Mouse (Mus musculus) myocyte (in vitro differentiated cells): Measurements from ENCODE around the gene Scamp1.

Experiments used
- E2F4 ChIP-seq: IDR thresholded peaks from one replicate; pipeline ENCODE4 v1.6.1; 2011; ENCODE audit warnings: mild to moderate bottlenecking, control low read depth, moderate library complexity; ENCODE audit not compliant: insufficient read depth
- MAX ChIP-seq: IDR thresholded peaks from one replicate; pipeline ENCODE4 v1.6.1; 2011; ENCODE audit warnings: low read depth, mild to moderate bottlenecking, control low read depth
- POLR2A ChIP-seq: IDR thresholded peaks from one replicate; pipeline ENCODE4 v1.6.1; 2011; ENCODE audit warnings: low read depth, mild to moderate bottlenecking, control low read depth, moderate library complexity; ENCODE audit not compliant: insufficient read length
- POLR2AphosphoS2 ChIP-seq: IDR thresholded peaks from one replicate; pipeline ENCODE4 v1.6.1; 2011; ENCODE audit warnings: low read depth, control low read depth; ENCODE audit not compliant: insufficient read length
- TCF12 ChIP-seq: IDR thresholded peaks from one replicate; pipeline ENCODE4 v1.6.1; 2011; ENCODE audit warnings: mild to moderate bottlenecking, control low read depth; ENCODE audit not compliant: poor library complexity, insufficient read depth, severe bottlenecking

DNA sequence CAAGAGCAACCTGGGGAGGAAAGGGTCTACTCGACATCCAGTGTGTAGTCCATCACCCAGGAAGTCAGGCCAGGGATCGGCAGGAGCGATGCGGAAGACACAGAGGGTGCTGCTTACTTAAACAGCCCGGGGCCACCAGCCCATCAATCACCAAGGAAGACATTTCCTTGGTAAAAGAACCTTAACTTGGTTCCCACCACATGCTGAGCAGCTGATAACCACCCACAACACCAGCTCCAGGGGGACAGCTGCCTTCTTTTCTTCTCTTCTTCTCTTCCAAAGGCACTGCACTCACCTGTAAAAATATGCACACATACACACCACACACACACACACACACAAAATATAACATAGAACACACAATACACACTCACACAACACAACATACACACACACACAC is 44.8 kb downstream of the Scamp1 start:
- TF ChIP-seq E2F4: no peak
- TF ChIP-seq TCF12: no peak
- no peak for TF ChIP-seq POLR2AphosphoS2
- TF ChIP-seq POLR2A: no peak
- TF ChIP-seq MAX: no peak
